Mouse (Mus musculus) left cerebral cortex, adult 11 months (tissue): ENCODE measurements around the gene Mvd.

Experiments used
- DNase-seq: peaks from one replicate; pipeline ENCODE4 v3.0.0; 2022; ENCODE audit warnings: low spot score

Mvd gene

GRCm38 (mm10) chr8:122426145-122426544 lies 17.1 kb downstream of the Mvd start:
- DNase-seq: no peak

GRCm38 (mm10) chr8:122423659-122424058 lies 19.6 kb downstream of the Mvd start:
- DNase-seq: no peak

GRCm38 (mm10) chr8:122423217-122423616 lies 20.0 kb downstream of the Mvd start:
- DNase-seq: no peak

GRCm38 (mm10) chr8:122421376-122422070 lies 21.7 kb downstream of the Mvd start, which contains the start of gene Il17c:
Gene Il17c (plus strand): TSS chr8:122422020.
- DNase-seq: no peak

- DNase-seq: peak; percentile 51
Measured at GRCm38 (mm10) chr8:122419881-122420555, 23.2 kb downstream of the Mvd start.

GRCm38 (mm10) chr8:122415554-122415953 lies 27.7 kb downstream of the Mvd start:
- no peak for DNase-seq

DNA sequence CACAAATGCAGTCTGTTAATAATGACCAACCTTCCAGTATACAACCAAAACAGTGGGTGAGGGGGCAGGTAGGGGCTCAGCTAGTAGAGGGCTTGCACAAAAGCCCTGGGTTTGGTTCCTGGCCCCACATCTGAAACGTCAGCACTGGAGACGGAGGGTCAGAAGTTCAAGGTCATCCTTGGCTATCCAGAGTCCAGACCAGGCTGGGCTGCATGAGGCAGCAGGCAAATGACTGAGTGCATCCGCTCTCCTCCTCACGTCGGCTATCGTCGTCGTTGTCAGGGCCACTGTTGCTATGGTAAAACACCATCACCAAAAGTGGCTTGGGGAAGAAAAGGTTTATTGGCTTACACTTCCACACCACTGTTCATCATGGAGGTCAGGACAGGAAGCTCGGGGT lies 28.9 kb downstream of the Mvd start:
- no peak for DNase-seq

DNA sequence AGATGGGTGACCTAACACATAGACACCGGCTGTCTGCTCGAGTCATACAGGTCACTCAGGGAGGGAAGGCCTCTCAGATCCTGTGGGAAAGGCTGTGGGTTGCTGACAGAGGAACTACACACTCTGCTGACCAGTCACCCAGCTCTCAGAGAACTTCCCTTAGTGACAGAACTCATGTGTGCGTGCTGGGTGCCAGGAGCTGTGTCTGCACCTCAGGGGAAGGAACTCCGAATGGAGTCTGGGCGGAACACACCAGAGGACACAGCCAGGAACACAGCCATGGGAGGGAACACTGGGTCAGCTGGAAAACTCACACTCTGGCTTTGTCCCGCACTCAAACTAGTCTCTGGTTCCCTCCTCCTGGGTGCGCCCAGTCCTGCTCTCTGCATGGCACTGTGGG lies 35.5 kb downstream of the Mvd start:
- DNase-seq: no peak

DNA sequence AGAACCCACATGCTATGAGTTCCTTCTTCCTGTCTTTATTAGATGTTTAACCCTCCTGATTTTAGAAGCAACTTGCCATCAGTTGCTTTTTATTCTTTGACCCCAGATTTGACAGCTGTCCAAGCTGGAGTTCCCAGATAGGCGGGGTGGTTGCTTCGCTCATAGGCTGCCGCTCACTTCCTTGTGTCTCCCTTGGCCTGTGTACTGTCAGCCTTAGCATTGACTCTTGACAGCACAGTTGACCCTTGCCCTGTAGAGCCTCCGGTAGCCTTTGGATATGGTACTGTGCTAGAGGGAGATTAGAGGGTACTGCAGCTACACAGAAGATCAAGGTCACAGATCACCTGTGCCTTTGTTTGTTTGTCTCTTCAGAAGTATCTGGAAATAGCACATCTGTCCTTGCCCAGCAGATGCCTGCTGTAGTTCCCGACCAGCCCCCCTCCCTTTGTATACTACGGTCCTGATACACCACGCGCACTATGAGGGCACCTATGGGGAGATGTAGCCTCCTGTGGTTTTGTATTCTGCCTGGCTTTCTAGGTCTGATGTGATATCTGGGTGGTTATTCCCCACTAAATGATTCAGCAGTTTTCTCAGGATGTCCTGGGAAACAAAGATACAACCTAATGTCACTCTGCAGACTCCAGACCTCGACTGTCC lies 37.9 kb downstream of the Mvd start:
- DNase-seq: no peak

DNA sequence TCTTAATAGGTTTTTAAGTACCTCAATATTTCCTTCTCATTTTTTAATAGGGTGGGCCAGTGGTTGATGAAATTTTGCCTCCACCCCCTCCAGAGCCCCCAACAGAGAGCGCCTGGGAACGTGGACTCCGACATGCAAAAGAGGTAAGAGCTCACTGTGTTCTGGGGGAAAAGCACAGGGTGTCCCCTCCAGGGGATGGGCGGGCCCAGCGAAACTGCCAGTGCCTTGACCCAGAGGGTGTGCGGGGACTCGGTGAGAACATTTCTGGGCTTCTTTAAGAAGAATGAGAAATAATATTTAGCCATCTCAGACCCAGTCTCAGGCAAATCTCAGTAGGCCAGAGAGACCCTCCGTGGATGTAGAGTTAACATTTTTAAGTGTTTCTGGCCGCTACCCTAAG lies 45.0 kb downstream of the Mvd start:
- DNase-seq: no peak

- DNase-seq: no peak
Measured at GRCm38 (mm10) chr8:122395291-122395690, 47.9 kb downstream of the Mvd start.

GRCm38 (mm10) chr8:122393717-122394116 lies 49.5 kb downstream of the Mvd start:
- DNase-seq: no peak

- DNase-seq: no peak
Measured at GRCm38 (mm10) chr8:122390758-122391157, 52.5 kb downstream of the Mvd start.

GRCm38 (mm10) chr8:122389357-122389756 lies 53.9 kb downstream of the Mvd start:
- DNase-seq: no peak
